Mouse (Mus musculus) adrenal gland, adult (tissue): Measurements from ENCODE around the gene Gm5426.
"Not testable (repeated sequence)": the region's sequence is repeated elsewhere in the genome, so short reads cannot be mapped to it uniquely, and the experiment has no call there.

Source experiments
- DNase-seq, 2 experiments: peaks; one replicate each; pipeline ENCODE4 v3.0.0; 2022 to 2023; ENCODE audit warnings: low spot score in 1 of 2; ENCODE audit not compliant: inconsistent age in 2 of 2

The Gm5426 gene

DNA sequence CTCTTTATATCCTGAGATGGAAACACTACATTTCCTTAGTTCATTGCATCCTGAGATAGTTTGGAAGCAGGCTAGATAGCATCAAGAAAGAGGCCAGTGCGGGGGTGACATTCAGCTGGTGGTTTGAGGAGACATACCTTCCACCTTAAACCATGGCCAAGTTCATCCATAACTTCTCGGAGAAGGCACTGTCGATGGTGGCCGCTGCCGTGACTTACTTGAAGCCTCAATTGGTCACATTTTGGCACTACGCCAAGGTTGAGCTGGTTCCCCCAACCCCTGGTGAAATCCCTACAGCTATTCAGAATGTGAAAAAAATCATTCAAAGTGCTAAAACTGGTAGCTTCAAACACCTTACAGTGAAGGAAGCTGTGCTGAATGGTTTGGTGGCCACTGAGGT lies at the start of gene Gm5426:
Gm5426 (plus strand) TSS at position 153 of the 400 bp plus-strand sequence.
- not testable (repeated sequence) for DNase-seq

DNA sequence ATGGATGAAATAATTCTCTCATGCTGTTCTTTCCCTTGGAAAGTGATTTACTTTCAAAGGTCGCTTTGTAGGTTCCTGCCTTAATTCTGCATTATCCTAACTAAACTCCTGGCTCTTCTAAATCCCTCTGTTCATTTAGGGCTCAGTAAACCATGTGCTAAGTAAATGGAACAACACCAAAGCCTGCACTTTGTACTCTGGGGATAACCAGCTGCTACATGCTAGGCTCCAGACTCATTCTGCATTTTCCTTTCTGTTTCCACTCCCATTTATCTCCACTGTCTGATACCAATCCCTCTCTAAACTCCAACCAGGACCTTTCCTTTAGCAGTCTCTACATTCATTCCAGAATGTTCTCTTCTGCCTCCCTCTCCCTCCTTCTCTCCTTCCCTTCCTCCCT lies 46.7 kb upstream of the Gm5426 start:
- no peak for DNase-seq

- DNase-seq = no peak
Observed at GRCm38 (mm10) chr10:96090388-96090787, 46.0 kb upstream of the Gm5426 start.

DNA sequence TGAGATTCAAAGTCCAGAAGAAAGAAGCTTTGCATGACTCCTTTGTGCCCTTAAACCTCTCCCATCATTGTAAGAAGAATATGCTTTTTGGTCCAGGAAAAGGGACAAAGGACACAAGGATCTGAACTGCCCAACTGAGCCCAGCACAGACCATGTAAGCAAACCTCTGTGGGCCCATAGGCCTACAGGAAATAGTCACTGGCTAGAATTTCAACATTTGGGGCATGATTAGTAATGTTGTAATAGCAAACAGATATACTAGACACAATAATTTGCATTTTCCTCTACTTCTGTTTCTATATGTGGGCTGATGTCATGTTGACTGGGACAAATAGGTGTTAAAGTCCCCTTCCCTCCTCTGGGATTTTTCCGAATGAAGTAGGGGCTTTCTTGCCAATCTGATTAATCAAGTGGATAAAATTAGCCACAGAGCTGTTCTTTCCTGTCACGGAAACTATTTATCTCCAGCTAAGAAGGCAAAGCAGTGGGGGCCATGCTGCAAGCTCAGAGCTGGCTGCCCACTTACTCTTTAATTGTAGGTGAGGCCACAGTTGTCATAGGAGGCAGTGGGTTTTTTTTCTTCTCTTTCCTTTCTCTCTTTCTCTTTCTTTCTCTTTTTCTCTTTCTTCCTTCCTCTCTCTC lies 42.4 kb upstream of the Gm5426 start:
- no peak for DNase-seq

GRCm38 (mm10) chr10:96094559-96094958 lies 41.8 kb upstream of the Gm5426 start:
- no peak for DNase-seq

- no peak for DNase-seq
Observed at GRCm38 (mm10) chr10:96096730-96097129, 39.7 kb upstream of the Gm5426 start.

- DNase-seq = no peak
Observed at GRCm38 (mm10) chr10:96101035-96101434, 35.4 kb upstream of the Gm5426 start.

DNA sequence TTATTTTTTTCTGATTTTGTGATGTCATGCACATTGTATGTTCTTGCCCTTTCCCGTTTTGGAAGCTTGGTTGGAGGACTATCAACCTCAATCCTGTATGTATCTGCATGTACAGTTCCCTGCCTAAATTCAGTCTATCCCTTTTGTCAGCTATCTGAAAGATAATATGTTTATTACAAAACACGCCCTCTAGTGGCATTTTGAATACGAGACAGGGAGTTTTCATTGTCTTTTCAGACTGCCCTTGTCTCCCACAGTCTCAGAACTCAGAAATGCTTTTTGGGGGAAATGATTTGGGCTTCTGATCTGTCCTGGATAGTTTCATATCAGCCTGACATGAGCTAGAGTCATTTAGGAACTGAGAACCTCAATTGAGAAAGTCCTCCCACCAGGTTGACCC lies 32.2 kb upstream of the Gm5426 start:
- no peak for DNase-seq

- DNase-seq = no peak
Observed at GRCm38 (mm10) chr10:96104624-96105023, 31.8 kb upstream of the Gm5426 start.

- DNase-seq = no peak
Observed at GRCm38 (mm10) chr10:96105124-96105523, 31.3 kb upstream of the Gm5426 start.

GRCm38 (mm10) chr10:96106972-96107720 lies 29.3 kb upstream of the Gm5426 start:
- no peak for DNase-seq

GRCm38 (mm10) chr10:96107825-96108224 lies 28.6 kb upstream of the Gm5426 start:
- no peak for DNase-seq

- DNase-seq = no peak
Observed at GRCm38 (mm10) chr10:96115325-96115724, 21.1 kb upstream of the Gm5426 start.

GRCm38 (mm10) chr10:96120821-96121220 lies 15.6 kb upstream of the Gm5426 start:
- no peak for DNase-seq

- no peak for DNase-seq
Observed at GRCm38 (mm10) chr10:96121249-96122010, 15.0 kb upstream of the Gm5426 start.

DNA sequence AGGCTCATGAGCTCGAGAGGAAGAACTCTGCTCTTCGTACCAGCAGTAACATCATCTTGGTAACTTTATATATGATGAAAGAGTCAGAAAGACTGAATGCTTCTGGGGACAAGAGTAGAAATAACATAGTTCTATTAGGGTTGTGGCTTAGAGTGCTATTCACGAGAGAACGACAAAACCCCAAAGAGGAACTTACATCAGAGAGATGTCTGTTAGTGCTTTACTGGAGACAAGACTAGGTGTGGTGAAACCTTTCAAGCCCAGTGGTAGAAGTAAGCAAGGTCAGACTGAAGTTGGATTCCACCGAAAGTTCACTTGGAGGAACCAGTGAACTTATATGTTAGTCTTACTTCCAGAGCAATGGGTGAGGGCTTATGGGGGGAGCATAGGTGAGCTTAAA lies 12.5 kb upstream of the Gm5426 start:
- DNase-seq = no peak

GRCm38 (mm10) chr10:96124290-96124689 lies 12.1 kb upstream of the Gm5426 start:
- no peak for DNase-seq

DNA sequence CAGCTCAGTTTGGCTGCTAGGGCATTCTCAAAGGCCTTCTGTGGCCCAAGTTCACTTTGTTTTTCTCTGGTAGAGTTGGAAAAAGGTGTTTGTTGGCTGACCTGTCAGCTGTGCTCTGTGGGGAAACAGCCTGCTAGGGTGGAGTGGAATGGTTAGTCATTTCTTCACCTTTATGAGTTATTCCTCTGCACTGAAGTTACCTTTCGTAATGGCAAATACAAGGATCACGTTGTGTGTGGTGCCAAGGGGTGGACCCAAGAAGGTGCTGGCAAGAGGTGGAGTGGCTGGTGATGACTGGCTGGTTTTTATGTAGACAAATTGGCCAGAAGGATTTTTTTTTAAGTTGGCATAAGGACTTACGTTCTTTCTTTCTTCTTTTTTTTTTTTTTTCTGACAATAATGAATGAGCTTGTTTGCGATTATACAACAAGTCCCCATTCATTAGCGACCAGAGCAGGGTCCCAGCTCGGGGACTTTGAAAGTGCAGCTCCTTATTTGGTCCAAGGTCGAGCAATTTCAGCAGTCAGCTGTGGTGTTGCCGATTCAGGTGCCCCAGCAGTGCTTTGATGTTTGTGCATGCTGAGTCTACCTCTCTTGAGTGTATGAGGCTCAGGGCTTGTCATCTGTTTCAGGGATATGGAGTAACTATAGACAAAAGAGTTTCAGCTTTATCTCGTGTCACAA lies 10.5 kb upstream of the Gm5426 start:
- DNase-seq = peak in 1 of 2 experiments; percentile 35

DNA sequence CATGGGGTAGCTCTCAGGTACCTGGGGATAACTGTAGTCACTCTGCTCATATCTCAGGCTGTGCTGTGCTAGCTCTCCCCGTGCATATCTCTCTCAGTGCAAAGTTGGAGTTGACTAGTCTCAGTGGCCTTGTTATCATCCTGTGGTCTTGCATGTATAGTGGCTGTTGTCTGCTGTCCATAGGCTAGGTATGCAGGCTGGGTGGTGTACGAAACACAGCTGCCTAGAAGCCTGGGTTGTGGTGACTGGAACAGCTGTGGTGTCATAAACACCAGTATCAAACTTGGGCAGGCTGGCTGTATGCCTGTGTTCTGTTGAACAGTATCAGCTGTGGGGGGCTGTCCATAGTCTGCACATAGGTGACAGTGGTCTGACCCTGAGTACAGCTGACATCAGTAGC lies 7.2 kb upstream of the Gm5426 start:
- DNase-seq = no peak

- no peak for DNase-seq
Observed at GRCm38 (mm10) chr10:96130406-96130805, 6.0 kb upstream of the Gm5426 start.

GRCm38 (mm10) chr10:96131112-96131511 lies 5.3 kb upstream of the Gm5426 start:
- DNase-seq = no peak
